Mouse (Mus musculus): Measurements from ENCODE around the gene Zfp266. TPM values are rescaled to one million over a fixed set of nuclear protein-coding genes. Genes with fewer than 3 reads are reported as not detected.

The Zfp266 gene
- polyA plus RNA-seq, 1 experiment from 2014 or later: 16.0 TPM

Other genes starting within 250 kb of the Zfp266 start
- not detected in 2 replicates for gene Olfr39, start 239.1 kb downstream of the Zfp266 start, polyA plus RNA-seq (2015; fragmentation: Nextera tagmentation; extraction: Ambion mirVana)
- gene Olfr873, start 222.9 kb downstream of the Zfp266 start, polyA plus RNA-seq (2015; fragmentation: Nextera tagmentation; extraction: Ambion mirVana): not detected in 2 replicates
- not detected in 2 replicates for gene Olfr18, start 185.3 kb downstream of the Zfp266 start, polyA plus RNA-seq (2015; fragmentation: Nextera tagmentation; extraction: Ambion mirVana)
- gene Zfp560, start 136.2 kb downstream of the Zfp266 start, polyA plus RNA-seq (2015; fragmentation: Nextera tagmentation; extraction: Ambion mirVana): 13.0 and 13.8 TPM in 2 replicates
- gene Zfp26, start 61.3 kb downstream of the Zfp266 start, polyA plus RNA-seq (2015; fragmentation: Nextera tagmentation; extraction: Ambion mirVana): 4.4 and 5.4 TPM in 2 replicates
- 6.7 and 7.9 TPM in 2 replicates for gene Zfp426, start 28.7 kb downstream of the Zfp266 start, polyA plus RNA-seq (2015; fragmentation: Nextera tagmentation; extraction: Ambion mirVana)
- 2.3 and 3.0 TPM in 2 replicates for gene Zfp846, start 59.9 kb upstream of the Zfp266 start, polyA plus RNA-seq (2015; fragmentation: Nextera tagmentation; extraction: Ambion mirVana)
- 310 and 314 TPM in 2 replicates for gene Ubl5, start 121.5 kb upstream of the Zfp266 start, polyA plus RNA-seq (2015; fragmentation: Nextera tagmentation; extraction: Ambion mirVana)
- 4.0 and 5.0 TPM in 2 replicates for gene Fbxl12, start 123.3 kb upstream of the Zfp266 start, polyA plus RNA-seq (2015; fragmentation: Nextera tagmentation; extraction: Ambion mirVana)
- gene Pin1, start 130.7 kb upstream of the Zfp266 start, polyA plus RNA-seq (2015; fragmentation: Nextera tagmentation; extraction: Ambion mirVana): 31.8 and 35.3 TPM in 2 replicates
- 0.12 and 0.18 TPM in 2 replicates for gene Olfm2, start 224.9 kb upstream of the Zfp266 start, polyA plus RNA-seq (2015; fragmentation: Nextera tagmentation; extraction: Ambion mirVana)